Mouse (Mus musculus) yolk sac, embryonic 10.5 days (tissue): ENCODE measurements around the gene Grb2.
A peak's percentile ranks its signal among the peaks of the same experiment; 100 is the strongest.

Experiments
- DNase-seq: peaks from one replicate; pipeline ENCODE4 v3.0.0-alpha.2; 2017; ENCODE audit warnings: low spot score

The Grb2 gene

DNA sequence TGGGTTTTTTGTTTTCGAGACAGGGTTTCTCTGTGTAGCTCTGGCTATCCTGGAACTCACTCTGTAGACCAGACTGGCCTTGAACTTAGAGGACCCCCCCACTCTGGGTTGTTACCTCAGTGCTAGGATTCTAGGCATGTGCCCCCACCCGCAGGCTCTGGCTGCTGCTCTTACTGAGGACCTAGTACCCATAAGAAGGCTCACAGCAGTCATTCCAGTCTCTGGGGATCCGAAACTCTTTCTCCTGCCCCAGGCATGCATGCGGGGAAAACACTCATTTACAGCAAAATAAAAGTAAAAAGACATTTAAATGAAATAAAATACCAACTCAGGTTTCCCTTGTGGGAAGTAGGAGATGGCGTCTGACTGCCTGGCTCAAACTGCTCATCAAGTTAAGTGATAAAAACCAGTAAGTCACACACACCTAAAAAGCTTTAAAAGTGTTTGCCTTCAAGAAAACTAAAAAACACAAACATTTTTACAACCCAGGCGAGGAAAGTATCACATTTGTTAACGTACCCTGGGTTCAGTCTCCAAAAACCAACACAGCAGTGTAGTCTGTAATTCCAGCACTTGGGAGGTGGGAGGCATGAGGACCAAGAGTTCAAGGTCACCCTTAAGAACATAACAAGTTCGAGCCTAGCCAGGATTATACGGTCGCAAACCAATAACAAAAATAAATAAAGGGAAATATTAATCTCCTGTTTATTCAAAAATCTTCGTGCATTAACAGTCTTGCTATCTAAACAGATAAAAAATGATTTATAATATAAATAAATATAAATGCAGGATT lies 81.4 kb downstream of the Grb2 start:
- DNase-seq: no peak

DNA sequence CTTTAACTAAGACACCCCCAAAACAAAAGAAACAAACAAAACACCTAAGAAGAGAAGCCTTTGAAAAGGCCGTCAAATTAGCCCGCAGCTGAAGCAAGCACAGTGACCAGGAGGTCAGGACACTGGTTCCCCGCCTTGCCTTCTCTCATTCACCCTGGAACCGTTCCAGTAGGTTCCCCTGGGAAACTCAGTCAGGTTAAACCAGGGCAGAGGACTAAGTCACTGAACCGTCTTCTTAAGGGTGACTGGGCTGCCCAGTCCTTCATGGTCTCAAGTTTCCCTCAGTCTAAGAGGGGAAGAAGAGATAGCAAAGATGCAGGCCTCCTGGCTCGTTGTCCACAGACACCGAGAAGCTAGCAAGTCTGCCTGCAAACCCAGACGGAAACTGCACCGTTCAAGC lies 82.5 kb downstream of the Grb2 start:
- no peak for DNase-seq

DNA sequence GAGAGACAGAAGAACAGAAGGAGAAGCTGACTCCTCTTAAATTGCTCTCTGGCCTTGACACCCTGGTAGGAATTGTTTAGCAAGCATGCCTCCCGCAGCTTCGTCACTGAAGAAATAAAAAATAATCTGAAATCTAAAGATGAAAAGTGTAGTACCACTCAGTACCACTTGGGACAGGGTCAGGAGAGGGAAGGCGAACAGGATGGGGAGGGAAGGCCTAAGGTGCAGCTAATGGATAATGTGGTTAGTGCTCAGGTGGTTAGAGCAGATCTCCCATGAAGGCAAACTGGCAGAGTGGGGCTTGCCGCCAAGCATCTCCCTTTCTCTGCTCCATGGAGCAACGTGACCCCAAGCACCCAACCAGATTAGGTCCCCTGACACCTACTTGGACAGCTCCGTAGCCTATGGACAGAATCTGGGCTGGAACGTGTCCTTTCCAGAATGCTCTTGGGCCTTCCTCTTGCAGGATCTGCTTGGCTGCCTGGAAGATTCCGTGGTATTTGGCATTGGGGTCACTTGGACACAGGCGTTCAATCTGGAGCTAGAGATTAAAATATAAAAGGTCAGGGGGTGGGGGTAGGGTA lies 84.8 kb downstream of the Grb2 start:
- no peak for DNase-seq

DNA sequence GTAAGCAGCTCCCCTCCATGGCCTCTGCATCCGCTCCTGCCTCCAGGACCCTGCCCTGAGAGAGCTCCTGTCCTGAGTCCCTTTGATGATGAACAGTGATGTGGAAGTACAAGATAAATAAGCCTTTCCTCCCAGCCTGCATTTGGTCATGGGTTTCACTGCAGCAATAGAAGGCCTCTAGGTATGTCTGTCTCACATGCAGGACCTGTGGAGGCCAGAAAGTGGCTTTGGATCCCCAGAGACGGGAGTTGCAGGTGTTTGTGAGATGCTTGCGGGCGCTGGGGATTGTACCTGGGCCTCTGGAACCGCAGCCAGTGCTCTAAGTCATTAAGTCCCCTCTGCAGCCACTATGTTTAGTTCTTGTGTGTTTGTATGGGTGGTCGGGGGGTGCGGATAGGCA lies 88.4 kb downstream of the Grb2 start:
- no peak for DNase-seq

DNA sequence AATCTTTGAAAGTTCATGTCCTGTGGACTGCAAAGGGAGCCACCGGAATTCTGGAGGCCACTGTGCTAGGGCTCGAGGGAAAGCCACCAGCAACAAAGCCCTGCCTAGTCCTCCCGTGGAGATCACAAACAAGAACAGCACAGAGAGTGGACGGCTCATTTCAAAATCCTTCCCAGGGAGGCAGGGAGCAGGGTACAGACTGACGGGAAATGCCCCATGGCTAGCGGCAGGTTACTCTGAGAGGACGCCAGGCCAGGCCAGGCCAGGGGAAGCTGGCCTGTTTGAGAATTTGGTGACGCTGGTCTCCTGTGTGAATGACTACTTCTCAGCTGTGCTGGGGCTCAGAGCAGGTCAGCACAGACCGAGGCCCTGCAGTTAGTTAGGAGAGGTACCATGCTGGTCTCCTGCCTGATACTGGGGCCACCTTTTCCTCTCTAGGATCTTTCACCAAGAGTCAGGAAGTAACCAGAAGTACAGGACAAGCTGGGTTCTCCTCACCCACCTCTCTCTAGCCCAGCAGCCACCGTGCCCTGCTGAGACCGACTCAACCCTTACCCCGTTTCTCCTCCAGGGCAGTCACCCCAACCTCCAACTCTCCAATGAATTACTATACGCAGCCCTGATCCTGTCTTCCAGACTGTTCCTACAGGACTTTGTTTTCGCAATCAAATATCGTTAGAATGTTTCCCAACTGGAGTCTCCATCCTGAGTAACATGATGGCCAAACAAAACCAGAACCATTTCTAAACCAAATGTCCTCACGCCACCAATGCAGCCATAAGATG lies 89.5 kb downstream of the Grb2 start:
- no peak for DNase-seq

DNA sequence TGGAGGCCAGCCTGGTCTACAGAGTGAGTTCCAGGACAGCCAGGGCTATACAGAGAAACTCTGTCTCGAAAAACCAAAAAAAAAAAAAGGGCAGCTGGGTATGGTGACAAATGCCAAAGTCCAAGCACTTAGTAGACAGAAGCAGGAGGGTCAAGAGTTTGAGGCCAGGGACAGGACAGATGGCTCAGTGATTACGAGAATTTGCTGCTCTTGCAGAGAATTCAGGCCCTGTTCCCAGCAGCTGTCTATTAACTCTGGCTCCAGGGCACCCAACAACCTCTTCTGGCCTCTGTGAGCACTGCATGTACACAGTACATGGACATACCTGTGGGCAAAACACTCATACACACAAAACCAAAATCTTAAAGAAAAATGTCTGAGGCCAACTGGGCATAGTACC lies 90.4 kb downstream of the Grb2 start:
- peak; percentile 38 for DNase-seq

DNA sequence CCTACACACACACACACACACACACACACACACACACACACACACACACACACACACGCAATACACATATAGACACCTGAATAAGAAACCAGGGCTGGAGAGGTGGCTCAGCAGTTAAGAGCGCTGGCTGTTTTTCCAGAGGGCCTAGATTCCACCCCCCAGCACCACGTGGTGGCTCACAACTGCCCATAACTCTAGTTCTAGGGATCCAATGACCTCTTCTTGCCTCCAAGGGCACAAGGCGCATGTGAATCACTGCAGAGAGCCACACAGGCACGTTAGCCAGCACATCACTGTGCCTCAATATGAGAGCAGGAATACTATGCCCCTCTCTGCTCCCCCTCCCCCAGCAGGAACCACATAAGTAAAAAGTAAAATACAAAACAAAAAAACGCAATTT lies 91.5 kb downstream of the Grb2 start:
- no peak for DNase-seq

DNA sequence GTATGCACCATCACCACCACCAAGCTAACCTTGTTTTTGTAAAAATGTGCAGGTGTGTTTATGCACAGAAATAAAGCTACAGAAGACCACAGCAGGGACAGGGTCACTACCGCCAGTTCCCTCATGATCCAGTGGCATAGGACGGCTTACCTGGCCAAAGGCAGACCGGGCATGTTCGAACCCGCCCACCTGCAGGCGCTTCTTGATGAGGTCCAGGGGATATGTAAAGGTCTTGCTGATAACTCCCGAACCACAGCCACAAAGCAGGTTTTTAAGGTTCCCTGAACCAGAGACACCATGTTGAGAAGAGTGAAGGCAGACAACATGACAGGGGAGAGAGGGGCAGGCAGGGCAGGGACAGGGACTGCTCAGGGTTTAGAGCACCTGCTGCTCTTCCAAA lies 92.0 kb downstream of the Grb2 start:
- no peak for DNase-seq

DNA sequence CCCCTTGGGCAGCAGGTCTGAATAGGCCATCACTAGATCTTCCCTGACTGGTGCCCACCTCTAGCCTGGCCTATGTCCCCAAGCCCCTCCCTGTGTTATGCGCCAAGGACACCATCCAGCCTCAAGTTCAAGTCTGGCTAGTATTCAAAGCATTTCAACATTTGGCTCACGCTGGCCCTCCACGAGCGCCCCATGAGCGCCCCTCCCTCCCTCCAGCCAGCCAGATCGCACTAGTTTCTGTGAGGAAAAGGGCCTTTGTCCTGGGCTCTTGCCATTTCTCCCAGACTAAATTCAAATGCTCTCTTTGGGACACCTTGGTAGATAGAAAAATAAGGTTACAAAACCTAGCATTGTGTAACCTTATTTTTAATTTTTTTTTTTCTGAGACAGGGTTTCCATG lies 92.5 kb downstream of the Grb2 start:
- no peak for DNase-seq

DNA sequence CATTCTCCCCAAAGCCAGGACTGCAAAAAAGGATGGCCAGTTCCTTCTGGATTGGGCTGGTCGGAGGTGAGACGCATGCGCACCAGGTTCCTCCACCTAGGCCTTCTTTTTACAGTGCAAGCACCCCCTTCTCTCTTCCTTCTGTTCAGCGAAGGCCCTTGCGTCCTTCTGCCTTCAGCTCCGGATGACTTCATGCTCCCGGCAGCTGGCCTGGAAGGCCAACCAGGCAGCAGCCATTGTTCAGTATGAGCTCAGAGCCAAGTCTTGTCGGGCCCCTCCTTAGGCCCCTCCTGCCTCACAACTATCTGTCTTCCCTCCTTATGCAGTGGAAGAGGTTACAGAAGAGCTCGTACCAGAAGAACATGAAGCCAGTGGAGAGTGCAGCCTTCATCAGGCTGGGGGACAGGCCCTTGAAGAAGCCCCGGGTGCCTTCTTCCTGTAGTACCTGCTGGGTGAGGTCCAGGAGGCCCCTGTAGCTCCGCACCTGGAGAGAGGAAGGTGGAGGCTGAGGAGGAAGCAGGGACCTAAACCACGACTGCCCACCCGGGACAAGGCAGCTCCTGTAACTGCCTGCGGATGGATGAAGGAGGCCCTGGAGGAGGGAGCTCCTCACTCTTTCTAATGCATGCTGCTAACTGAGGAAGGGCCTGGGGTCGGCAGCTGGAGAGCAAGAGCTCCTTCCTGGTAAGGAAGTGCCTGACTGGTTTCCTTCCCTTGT lies 93.1 kb downstream of the Grb2 start:
- no peak for DNase-seq

DNA sequence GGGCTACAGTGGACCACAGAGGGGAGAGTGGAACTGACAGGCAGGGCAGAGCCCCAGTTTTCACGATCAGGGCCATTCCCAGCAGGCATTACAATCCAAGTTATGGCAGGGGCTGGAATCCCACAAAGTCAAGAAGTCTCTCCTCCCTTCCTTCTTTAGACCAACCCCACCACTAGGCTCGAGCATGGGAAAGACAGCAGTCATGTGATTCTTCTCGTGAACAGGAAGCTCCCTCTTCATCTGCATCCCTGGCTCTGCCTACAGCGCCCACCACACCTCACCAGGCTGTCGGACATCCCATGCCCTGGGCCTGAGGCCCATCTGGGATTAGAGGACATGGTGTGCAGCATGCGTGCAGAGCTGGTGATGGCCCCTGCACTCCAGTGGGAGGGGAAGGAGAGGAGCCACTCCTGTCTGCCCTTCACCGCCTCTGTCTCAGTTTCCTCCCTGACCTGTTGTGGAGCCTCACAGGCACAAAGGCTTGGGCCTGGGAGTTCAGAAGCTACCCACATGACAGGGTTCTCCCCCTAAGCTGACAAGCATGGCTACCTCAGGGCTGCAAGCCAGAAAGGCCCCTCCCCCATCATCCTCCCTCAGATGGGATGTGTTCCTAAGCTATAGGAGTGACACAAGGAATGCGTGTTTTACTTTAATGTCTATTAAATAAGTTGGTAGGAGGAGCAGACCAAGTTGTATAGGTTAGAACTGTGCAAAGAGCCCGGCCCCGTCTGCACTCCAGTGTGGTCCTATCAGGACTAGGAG lies 93.9 kb downstream of the Grb2 start:
- no peak for DNase-seq

DNA sequence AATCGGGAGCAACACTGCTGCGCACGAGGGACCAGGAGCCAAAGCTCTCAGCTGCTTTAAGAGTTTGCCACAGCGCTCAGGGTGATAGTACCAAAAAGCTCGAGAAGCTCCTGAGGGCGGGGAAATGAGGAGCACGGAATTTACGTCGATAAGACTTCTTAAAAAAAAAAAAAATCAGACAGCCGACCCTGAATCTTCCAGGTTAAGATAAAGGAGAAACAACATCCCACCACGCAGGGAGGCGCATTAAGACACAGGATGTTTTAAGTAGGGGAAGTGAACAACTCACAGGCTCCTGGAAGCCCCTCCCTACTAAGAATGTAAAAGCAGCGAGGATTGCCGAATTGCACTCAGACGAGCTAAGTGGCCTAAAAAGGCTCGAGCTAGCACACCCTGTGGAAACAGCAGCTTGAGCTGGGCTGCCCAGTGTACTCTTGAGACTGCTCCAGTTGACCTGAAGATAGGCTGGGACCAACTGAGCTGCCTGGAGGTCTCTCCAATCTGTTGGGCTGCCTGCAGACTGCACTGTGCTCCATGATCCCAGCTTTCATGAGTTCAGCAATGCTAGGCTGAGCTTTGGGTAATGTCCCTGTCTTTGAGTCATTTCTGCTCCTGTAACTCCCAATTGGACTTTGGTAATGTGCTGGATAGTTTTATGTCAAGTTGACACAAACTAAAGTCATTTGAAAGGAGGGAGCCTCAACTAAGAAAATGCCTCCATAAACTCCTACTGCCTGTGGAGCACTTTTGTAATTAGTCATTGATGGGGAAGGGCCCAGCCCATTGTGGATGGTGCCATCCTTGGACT lies 95.1 kb downstream of the Grb2 start:
- DNase-seq: no peak

DNA sequence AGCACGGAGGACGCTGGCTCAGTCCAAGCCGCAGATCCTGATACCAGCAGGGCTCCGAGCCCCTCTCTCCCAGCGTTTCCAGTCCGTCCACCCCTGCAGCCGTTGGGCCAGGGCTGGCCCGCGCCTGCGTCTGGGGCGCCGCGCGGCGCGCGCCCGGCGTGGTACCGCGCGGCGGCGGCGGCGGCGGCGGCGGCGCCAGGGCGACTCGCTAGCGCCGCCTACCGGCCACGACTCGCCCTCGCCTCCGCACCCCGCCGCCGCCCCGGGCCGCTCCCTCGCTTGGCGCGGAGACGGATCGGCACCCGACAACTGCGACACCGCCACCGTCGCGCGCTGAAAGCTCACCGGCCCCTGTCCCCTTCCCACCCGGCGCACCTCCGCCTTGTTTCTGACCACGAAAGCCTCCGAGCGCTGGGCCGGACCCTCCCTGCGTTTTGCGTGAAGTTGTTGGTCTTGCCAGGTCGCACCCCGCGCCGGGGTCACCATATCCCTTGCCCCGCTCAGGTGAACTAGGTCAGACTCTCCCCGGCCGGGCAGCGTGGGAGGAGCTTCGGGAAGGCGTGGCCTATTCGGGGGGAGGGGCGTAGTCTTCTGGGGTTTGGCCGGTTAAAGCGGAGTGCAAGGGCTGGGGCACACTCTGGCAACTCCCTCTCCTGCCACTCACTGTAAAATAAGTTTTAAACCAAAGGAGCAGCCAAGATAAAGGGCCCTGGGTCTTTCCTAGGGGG lies 95.8 kb downstream of the Grb2 start, which contains the start of gene Mif4gd:
Gene Mif4gd, minus strand, starts transcription at position 560 of the 728 bp plus-strand sequence.
- peak; percentile 95 for DNase-seq

DNA sequence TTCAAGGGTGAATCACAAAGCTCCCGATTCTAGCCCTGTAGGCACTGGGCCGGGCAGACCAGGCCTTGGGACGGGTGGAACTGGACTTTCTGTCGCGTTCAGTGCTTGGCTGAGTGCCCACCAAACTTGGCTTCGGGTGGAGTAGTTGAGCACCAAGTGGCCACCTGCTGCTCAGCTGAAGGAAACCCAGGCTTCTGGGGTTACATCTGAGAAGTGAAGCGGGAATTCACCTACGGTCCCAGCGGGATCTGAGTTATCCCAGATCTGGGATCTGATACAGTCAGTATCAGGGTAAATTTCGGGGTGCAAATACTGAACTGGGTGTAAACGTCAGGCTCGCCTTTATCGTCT lies 96.4 kb downstream of the Grb2 start:
- DNase-seq: no peak

DNA sequence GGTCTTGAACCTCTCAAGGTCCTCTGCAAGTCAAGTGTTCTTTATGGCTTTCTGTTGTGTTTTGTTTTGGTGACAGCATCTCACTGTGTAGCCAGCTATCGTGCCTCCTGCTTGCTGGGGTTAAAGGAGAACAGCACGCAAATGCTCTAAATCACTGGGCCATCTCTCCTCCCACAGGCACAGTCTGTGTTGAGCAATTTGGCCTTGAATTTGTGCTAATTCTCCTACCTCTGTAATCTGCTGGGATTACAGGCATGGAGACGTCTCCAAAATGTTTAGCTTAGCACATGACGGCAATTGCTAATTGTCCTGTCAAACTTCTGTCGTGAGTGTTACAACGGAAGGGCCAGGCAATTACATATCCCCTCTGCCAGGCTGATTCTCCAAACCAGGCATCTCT lies 97.2 kb downstream of the Grb2 start:
- no peak for DNase-seq

DNA sequence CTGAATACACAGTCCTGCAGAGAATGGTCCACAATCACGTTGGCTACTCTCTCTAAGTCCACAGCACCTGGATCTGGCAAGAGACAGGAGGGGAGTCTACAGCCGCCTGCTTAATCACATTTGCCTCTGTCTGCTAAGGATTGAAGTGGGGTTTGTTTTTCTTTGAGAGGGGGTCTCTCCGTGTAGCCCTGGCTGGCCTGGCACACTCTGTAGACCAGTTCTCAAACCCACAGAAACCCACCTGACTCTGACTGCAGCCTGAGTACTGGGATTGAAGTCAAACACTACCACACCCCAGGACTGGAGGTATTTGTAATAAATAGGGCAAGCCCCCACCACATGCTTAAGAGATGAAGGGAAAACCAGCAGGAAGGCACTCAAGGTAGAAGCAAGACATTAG lies 98.8 kb downstream of the Grb2 start:
- DNase-seq: no peak

DNA sequence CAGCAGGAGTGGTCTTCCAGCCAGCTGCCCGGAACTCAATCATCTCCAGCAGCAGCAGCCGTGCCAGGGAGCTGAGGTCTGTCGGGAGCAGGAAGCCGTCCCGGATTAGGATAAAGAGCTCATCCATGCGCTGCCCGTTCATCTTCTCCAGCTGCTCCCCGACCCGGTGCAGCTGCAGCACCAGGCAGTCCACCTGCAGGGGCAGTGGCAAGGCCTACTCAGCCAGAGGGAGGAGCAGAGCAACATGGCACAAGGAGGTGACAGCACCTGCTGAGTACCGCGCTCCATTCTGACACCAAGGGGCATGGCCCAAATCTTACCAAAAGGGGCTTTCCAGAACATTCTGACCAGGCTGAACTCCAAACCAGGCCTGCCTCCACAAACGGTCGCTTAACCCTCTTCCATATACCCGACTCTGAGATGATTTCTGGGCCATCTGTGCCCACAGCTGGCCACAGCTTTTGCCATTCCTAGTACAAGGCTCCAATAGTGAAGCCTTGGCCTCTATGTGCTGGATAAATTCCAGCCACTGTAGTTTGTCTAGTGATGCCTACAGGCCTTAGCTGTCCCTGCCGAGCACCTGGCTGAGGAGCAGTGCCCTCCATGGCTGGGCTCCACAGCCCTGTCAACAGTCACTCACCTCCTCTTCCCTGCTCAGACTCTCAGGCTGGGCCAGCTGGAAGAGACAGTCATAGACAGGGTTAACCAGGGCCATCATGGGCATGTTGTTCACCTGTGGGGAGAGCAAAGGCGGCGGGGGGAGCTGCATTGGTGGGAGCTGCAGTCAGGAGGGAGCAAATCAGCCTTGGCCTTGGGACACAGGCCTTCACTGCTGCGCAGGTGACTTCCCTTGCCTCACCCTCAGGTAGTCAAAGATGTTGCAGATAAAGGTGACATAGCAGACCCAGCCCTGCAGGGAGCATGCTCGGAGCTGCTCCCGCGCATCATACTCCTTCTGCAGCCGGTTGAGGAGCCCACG lies 99.7 kb downstream of the Grb2 start:
- DNase-seq: no peak

DNA sequence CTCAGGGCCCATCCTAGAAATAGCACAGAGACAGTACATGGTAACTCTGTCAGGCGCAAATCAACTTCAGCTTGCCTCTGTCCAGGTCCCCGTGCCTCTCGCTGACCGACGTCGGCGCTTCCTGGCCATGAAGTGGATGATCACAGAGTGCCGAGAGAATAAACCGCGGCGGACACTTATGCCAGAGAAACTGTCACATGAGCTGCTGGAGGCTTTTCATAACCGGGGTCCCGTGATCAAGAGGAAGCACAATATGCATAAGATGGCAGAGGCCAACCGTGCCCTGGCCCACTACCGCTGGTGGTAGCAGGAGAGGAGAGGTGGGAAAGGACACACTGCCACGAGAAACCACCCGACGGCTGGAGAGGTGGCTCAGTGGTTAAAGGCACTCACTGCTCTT lies 101.7 kb downstream of the Grb2 start:
- DNase-seq: no peak

DNA sequence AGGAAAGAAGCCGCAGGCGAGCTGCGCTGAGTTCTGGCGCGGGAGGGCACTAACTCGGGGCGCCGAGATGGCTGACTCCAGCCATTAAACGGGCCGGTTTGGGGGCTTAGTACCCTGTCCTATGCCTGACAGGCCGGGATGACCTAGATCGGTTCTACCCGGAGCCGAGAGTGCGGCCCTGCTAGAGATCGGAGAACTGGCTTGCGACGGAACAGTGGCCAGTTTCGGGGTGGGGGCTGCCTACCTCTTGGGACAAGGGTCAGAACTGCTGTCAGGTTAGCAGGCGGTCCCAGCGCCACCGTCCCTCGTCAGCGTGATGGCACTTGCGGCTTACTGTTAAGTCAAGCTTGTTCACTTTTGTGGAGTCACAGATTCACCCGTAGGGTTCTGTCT lies 104.1 kb downstream of the Grb2 start:
- DNase-seq: no peak
